Mouse (Mus musculus) spleen, adult 2 months (tissue): ENCODE results near the gene 4930524N10Rik.

Source experiments
- CTCF ChIP-seq: fragments of 200-500 bp; IDR thresholded peaks from 2 replicates; pipeline ENCODE4 v1.5.1; 2011; ENCODE audit warnings: mild to moderate bottlenecking, inconsistent platforms; ENCODE audit not compliant: insufficient read depth, insufficient read length, insufficient replicate concordance; ENCODE audit errors: extremely low read depth
- POLR2A ChIP-seq: fragments of 200-500 bp; IDR thresholded peaks from 2 replicates; pipeline ENCODE4 v1.6.1; 2011; ENCODE audit warnings: low read depth, low read length, inconsistent platforms

DNA sequence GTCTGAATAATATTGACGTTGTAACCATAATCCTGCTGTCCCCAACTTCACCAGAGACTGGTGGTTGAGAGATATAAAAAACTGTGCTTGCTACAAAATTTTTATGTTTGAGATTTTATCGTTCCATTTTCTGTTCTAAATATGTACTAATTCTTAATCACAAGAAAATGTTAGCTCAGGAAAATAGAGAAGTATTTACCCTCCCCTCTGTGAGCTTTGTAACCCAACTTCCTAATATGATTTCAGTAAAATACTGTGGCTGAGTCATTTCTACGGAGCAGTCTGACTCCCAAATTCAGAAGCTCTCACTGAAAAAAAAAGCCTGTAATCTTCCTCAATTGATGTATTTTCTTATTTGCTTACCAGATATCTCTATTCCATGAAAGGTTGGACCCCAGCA, 4.7 kb upstream of the 4930524N10Rik start:
- TF ChIP-seq CTCF (no peak), POLR2A (no peak)
